Mouse (Mus musculus): ENCODE data around the gene Cphx3. TPM values are rescaled to one million over a fixed set of nuclear protein-coding genes. Genes with fewer than 3 reads are reported as not detected.
"Not testable (repeated sequence)": the region's sequence is repeated elsewhere in the genome, so short reads cannot be mapped to it uniquely, and the experiment has no call there.

Cphx3 gene
- polyA plus RNA-seq (2012; rRNA removed): 0.11 TPM in 1 of 2 replicates, not detected in the other

DNA sequence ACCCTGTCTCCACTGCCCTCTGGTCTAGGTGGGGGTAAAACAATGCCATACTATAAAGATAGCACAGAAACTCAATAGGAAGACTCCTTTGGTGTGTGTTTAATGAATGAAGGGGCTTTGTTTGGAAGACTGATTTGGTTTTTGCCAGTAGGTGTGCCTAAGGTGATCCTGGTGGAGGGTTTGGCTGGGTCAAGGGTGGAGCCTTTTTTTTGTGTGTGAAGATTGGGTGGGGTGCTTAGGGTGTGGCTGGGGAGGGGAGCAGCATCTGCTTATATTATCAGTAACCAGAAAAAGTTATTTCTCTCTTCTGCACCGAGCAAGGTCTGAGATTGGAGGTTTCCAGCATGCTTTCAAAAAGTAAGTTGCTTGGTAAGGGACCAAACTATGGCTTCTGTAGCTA, at the start of gene Cphx3:
Gene Cphx3, plus strand, starts transcription at position 301 of the 400 bp plus-strand sequence.
- not testable (repeated sequence) for DNase-seq (ENCODE audit: low read depth)

DNA sequence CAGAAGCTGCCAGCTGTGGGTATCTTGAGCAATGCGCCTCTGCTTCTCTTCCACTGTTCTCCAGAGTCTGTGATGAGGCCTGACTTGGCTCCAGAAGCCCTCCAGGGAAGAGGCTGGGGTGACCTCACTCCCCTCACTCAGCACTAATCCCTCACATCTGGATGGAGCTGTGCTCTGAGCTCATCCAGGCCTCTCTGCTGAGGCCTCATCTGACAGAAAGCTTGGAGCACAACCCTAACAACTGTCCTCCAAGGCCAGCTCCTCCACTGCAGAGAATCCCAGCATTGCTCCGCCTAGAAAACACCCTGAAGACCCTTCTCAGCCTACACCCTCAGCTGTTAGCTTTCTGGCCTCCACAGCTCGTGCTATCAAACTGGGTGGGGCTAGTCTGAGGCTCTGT, 47.7 kb upstream of the Cphx3 start:
- not testable (repeated sequence) for DNase-seq (ENCODE audit: low read depth)

DNA sequence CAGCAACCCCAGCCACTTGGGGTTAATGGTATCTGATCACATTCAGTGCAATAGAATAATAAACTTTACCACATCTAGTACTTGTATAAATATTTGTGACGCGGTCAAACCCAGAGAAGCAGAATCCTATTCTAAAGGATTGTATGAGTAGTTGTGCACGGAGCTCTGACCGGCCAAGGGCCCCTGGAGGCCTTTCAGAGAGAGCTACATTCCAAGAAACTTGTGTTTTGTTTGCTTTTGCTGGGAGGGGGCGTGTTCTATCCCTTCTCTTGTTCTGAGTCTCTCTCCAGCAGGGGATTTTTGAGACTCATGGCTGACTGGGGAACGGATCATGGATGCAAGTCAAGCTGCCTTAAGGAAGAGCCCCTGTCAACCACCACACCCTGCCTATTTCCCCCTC, 46.7 kb upstream of the Cphx3 start:
- DNase-seq (ENCODE audit: low read depth): not testable (repeated sequence)

DNA sequence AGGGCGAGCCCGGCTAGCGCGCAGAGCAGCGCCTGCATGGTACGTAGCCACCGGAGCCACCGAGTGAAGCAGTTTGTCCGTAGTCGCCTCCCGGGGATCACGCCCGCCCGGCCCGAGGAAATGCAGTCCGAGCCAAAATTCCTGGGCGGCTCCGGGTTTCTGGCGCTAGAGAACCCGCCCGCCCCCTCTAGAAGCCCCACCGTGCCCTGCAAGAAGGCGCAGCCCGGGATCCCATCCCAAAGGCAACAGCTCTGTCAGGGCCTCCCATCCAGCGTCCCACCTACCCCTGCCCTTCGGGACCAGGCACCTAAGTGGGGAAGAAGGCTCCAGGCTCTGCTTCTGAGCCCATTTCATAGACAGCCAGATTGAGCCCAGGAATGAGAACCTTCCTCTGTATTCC, 39.5 kb upstream of the Cphx3 start, which contains the start of gene Gm9780:
Gene Gm9780, minus strand, starts transcription at position 101 of the 400 bp plus-strand sequence.
- DNase-seq (ENCODE audit: low read depth): not testable (repeated sequence)

DNA sequence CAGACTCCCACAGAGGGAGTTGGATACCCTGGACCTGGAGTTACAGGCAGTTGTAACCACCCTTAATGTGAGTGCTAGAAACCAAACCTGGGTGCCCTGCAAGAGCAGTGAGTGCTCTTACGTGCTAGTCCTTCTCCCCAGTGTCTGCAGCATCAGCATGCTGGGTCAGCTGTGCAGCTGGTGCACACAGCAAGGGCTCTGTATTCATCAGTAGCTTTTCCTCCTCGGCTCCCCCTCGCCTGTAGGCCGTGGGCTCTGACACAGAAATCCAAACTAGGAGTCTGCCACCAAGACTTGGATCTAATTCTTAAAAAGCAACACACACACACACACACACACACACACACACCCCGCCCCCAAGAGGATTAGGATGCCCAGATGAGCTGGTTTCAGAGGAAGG, 37.1 kb upstream of the Cphx3 start:
- DNase-seq (ENCODE audit: low read depth): not testable (repeated sequence)

DNA sequence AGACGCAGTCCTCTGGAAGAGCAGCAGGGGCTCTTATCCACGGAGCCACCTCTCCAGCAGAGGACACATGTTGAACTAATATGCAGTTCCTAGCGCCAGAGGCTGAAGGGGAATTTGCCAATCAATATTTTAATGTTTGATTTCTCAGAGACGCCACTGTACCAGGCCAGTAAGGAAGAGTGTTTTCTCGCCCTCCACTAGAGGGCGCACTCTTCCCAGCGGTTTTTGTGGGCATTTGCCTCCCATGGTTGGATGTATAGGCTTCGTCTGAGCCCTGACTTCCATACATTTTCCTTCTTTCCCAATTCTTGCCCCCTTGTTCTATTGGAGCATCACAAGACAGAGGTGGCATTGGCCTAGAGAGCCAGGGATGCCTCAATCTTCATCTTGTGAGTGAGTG, 35.1 kb upstream of the Cphx3 start:
- DNase-seq (ENCODE audit: low read depth): not testable (repeated sequence)

DNA sequence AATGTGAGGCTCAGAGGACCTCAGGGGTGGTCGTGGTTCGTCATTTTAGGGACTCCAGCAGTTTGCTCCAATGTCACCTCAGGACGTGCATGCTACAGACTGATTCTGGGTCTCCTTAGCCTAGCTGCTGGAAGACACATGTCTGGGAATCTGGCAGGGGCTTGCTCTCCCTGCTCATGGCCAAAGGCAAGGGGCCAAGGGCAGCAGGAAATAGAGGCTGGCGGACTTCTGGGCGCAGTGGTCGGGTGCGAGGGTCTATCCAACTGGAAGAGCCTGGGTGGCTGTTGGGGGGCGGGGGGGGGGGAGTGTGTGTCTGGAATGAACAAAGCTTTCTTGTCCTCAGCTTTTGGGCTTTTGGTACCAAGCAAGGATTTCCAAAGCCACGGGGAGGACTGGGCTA, 33.3 kb upstream of the Cphx3 start:
- not testable (repeated sequence) for DNase-seq (ENCODE audit: low read depth)

DNA sequence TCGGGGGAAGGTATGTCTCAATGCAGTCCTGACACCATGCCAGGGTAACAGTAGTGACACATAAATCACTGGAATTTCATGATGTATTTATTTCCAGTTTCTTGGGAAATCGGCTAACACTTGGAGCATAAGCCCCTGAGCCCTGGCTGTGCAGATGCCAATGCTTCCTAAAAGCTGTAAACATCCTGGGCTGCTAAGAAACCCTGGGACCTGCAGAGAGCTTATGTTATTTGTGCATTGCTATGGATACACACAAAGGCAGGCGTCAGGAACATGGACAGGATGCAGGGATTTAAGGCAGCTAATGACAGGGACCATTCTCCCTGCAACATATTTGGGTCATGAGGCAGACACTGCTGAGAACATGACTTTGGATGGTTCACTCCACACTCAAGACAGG, 23.9 kb upstream of the Cphx3 start:
- DNase-seq (ENCODE audit: low read depth): not testable (repeated sequence)

DNA sequence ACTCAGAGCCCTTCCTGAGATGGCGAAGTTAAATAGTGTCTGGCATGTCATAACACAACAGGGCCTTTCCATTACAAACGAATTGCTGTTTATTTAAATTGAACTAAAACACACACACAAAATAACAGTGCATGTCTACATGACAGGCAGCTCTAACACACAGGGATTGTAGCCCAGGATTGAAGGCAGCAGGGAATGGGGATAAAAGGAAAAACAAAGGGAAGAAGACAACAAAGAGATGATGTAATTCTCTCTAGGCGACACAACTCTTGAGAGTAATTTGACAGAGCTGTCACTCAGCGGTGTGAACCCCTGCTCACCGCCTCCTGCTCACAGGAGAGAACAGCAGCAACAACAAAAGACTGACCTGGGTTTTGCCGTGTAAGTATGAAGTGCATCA, 22.7 kb upstream of the Cphx3 start:
- DNase-seq (ENCODE audit: low read depth): not testable (repeated sequence)

DNA sequence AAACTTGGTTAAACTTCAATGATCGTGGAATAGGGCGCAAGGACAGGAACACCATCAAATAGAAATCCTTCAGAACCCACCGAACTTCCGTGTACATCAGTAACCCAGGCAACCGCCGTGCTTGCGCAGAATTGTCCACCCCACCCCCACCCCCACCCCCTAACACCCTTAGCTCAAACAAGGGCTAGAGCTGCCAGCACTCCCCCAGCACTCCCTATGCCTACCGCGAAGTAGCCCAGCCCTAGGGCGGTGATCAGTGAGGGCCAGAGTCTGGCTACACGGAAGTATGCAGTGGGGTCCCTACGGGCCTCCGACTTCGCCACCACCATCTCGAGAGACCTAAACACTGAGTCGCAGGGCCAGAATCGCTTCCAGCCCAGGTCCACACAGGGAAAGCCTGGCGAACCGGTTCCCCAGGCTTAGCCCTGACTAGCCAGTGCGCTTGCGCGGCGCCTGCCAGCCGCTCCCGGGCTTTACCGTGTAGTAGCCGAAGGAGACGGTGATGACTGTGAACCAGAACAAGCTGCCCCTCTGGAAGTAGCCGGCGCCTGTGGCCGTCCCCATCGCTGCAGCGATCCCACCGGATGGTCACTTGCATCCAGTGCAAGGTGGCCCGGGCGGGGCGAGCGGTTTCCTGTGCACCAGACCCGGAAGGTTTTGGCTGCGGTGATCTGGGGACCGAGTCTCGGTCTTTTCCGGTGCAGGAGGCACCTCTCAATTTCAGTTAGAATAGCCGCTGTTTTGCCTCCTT, 15.3 kb upstream of the Cphx3 start:
- not testable (repeated sequence) for DNase-seq (ENCODE audit: low read depth)

DNA sequence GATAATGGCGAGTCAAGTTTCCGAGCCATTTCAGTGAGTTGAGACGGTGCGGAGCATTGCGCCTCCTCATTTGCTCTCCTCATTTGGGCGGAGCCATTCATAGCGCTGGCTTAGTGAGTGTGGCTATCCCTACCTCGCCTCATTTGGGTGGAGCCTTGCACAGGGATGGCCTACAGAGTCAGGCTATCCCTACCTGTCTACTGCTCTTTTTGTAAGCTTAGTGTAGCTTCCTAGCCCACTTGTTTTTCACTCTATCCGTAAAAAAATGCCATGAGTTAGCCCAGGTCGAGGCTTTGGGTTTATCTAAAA, 14.8 kb upstream of the Cphx3 start, which contains the start of gene Tmem254c:
Gene Tmem254c, minus strand, starts transcription at position 31 of the 309 bp plus-strand sequence.
- DNase-seq (ENCODE audit: low read depth): not testable (repeated sequence)

DNA sequence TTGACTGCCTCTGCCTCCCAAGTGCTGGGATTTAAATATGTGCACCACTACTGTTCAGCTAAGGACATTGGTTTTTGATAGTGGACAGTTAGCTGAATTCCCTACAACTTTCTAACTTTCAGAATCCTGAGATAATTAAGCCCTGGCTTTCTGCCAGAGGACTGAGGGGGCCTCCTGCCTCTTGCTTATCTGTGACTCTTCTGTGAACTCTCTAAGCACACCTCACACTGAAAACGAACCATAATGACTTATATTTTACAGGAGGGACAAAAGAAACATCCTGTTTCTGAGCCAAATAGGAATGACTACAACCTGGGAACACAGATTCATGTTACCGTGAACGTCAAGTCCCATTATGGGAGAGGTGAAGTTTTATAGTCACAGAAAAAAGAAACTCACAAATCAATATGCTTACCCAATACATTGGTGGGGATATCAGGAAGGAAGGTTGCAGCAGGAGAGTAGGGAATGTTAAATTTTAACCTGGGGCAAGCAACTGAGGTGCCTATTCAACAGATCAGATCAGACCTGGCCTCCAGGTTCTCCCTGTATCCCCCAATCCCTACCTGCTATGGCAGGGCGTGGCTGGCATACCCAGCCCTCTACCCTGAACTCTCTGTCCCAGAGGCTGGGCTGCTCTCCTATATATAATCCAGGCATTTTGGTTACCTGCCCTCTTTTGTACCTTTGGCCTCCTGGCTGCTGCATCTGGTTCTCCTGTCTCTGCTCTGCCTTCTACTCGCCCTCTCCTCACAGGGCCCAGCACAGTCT, 5.3 kb upstream of the Cphx3 start:
- DNase-seq (ENCODE audit: low read depth): not testable (repeated sequence)

DNA sequence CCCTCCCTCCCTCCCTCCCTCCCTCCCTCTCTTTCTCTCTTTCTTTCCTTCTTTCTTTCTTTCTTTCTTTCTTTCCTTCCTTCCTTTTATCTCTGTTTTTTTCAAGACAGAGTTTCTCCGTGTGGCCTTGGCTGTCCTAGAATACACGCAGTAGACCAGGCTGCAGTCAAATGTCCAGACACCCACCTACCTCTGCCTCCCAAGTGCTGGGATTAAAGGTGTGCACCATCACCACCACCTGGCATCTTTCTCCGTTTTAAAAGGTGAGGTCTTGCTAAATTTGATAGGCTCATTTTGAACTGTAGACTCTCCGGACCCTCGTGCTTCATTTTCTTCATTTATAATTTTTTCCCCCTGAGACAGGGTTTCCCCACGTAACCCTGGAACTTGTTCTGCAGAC, 881 bp upstream of the Cphx3 start, which contains the start of gene Cphx2:
Gene Cphx2, plus strand, starts transcription at position 301 of the 400 bp plus-strand sequence.
- not testable (repeated sequence) for DNase-seq (ENCODE audit: low read depth)

DNA sequence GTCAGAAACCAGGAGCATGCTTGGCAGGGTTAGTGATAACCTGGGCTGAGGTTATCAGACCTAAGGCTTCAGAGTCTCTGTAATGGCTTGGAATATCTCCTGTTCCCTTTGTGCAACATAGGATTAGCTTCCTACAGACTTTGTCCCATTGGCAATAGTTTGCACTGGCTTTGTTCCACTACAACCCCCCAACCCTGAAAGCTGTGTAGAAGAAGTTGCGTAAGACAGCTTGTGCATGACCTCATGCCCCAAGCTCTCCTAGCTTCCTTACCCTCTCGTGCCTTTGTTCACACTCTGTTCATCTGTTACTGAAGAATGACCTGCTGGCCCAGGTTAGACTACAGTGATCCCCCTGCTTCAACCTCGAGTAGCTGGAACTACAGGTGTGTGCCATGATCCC, 15.5 kb downstream of the Cphx3 start:
- not testable (repeated sequence) for DNase-seq (ENCODE audit: low read depth)

DNA sequence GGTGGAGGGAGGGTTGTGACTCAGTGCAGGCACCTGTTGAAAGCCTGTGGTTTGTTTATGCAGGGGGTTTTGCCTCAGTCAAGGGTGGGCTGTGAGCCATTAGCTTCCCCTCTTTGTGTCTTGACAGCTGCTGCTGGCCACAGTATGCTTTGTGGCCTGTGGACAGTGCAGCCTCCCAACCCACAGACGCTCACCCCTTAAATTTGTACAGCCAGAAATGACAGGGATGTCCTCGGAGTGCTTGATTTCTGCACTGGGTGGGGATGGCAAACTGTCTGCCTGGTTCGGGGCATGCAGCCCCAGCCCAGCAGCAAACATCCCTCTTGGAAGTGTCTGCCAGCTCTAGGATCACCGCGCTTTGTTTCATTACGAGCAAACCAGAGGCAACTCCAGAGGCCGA, 36.1 kb downstream of the Cphx3 start, which contains the start of gene Duxbl2:
Gene Duxbl2, plus strand, starts transcription at position 200 of the 400 bp plus-strand sequence.
- DNase-seq (ENCODE audit: low read depth): not testable (repeated sequence)

DNA sequence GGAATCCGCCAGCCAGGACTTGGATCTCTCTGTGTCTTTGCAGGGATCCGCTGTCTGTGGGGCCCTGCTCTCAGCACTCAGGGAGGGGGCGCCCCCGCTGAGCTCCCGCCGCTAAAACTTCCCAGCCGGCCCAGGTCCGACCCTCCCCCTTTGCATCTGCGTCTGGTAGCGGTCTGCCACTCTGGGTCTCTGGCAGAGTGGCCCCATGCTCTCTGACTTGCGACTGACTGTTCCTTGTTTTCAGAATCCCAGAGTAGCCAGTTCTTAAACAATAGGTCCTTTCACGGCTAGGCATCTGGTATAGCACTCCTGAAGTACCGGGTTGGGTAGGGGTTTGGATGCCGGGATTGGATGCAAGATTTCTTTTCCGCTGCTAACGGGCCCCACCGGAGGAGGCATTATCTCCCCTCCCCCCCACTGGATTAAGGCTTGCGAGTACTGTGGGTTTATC, 36.5 kb downstream of the Cphx3 start:
- DNase-seq (ENCODE audit: low read depth): not testable (repeated sequence)

DNA sequence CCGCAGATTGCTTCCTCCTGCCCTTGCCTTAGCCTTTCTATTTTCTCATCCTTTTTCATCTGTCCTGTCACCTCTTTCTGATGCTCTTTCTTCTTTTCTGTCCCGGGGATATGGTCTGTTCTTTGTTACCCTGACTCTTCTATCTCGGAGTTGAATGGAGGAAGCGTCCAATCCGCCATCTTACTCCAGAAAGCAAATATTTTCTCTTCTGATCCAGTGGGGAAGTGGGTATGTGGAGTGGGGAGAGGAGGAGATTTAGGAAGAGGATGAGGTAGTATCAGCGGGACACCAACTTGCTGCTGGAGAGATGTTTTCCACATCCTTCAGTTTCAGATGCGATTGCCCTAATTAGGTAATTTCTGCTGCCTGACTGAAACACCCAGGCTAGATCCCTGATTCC, 37.0 kb downstream of the Cphx3 start:
- DNase-seq (ENCODE audit: low read depth): not testable (repeated sequence)

DNA sequence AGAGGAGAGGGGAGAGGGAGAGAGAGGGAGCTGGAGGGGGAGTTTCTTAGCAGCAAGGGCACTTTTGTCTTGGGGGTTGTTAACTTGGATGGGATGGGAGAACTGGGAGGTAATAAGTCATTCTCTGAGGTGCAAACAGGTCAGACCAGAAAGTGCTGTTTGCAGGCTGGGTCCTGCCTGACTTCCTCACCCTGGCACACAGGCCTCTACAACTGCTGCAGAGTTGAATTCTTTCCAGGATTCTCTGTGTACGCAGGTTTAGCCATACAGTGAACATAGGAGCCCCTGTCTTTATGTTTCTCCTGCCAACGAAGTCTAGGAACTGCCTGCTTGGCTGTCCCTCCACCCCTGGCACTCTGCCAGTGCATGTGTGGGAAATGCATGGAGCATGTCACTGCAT, 65.0 kb downstream of the Cphx3 start:
- not testable (repeated sequence) for DNase-seq (ENCODE audit: low read depth)

DNA sequence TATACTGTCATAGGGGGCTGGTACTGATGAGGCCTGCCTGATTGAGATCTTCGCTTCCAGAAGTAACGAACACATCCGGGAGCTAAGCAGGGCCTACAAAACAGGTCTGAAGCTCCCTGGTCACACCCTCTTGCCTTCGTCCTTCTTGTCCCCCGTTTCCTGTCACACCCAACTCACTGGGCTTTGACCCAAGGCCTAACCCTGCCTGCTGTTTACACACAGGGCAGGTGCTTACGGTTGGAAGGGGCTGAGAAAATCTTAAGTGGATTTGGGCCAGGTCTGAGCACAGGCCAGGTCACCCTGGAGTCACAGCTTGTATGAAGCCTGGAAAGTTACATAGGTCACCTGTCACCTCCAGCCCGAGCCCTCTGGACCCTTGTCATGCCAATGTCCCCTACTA, 73.9 kb downstream of the Cphx3 start:
- not testable (repeated sequence) for DNase-seq (ENCODE audit: low read depth)

DNA sequence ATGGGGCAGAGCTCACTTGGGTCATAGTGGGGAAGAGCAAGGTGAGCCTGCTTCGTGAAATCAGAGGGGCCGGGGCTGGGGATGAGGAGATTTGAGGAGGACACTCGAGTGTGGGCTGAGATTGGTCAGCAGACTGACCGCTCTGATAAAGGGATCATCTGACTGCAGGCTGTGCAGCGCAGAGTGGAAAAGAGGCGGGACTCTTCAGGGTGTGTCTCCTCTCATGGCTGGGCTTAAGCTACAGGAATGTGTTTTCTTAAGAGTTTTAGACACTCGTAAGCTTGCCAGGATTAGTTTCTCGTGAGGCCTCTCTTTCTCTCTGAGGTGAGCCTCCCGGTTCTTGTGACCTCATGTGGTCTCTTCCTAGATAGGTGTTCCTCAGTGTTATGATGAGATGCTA, 79.1 kb downstream of the Cphx3 start:
- not testable (repeated sequence) for DNase-seq (ENCODE audit: low read depth)

DNA sequence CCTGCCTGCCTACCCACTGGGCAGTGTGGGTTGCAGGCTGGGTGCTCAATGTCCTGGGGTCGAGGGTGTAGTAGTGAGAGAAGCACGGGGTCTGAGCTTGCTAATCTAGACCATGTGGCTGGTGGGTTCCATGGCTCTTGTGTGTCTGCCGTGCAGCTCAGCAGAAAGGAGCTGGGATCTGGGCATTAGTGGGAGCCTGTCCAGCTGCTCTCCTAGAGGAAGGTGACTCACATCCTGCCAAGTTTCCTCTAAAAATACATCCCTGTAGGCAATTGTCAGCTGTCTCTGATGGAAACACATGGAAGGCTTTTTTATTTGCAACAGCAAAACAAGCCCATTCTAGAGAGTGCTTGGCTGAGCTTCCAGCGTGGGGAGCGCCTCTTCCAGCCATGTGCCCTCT, 80.3 kb downstream of the Cphx3 start:
- not testable (repeated sequence) for DNase-seq (ENCODE audit: low read depth)

DNA sequence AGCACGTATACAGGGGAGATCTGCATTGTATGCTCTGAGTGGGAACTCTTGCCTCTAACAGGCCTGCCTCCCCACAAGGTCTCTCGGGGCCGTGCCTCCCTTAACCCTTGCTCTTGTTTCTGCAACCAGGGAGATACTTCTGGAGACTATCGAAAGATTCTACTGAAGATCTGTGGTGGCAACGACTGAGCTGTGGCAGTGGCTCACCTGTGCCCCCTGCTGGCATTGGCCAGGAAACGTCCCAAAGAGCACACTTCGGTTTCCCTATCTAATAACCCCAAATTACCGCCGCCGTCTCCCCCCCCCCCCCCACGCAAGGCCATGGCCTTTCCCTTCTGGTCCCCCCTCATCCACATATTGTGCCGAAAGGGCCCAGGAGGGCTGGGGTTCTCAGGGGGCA, 83.2 kb downstream of the Cphx3 start:
- DNase-seq (ENCODE audit: low read depth): not testable (repeated sequence)
